Mouse (Mus musculus) lung, adult 10 weeks (tissue): ENCODE data around the gene Kdelr3. TPM values are rescaled to one million over a fixed set of nuclear protein-coding genes. Genes with fewer than 3 reads are reported as not detected.

ENCODE experiments used
- polyA plus RNA-seq: library from polyadenylated mRNA; stranded (reverse); fragments of 350-450 nt; fragmentation: Illumina TruSeq; extraction: RNeasy Lipid Tissue Mini Kit (QIAGEN cat#74804); gene quantifications from one replicate; pipeline ENCODE4 v1.2.3, GENCODE M21; 2014; ENCODE audit warnings: low read depth, low replicate concordance; ENCODE audit not compliant: insufficient read depth

Gene Kdelr3
- polyA plus RNA-seq: 17.2 TPM

DNA sequence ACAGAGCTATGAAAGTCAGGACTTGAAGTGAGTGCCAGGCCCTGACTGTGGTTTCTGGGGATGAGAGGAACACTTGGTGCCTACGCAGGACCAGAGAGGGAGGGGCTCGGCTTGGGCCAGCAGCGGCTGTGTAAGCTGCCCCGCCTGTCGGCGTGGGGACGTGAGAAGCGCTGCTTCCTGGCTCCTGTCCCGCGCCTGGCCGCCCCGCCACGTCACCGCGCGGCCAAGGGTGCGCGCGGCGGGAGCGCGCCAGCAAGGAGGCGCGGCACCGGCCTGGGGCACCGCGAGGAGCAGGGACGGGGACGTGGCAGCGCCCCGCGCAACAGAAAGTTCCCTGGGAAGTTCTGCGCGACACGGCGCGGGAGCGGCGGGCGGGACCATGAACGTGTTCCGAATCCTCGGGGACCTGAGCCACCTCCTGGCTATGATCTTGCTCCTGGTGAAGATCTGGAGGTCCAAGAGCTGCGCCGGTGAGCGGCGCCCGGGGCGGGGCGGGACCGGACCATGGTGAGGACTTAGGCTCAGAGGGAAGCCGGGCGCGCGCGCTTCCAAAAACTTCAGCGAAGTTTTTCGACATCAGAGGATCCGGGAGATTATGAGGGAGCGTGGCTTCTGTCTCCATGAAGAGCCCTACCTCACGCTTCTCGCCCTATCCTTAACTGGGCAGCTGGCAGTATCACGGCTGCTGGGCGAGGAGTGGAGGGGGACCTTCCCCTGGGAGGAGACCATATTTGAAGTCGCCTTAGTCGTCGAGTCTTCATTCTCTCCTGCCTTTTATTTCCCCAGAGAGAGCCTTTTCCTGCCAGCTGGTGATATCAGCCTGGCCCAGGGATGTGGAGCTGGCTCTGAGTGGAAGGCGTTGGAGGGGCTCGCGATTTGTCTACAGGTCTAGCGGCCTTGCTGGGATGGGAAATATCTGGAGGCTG lies at the start of gene Kdelr3:
TSS of gene Kdelr3 (plus strand) at position 241 of the 926 bp plus-strand sequence.

GRCm38 (mm10) chr15:79504707-79505452 lies 11.3 kb upstream of the Kdelr3 start, which contains the start of gene Kcnj4:
Gene Kcnj4, minus strand, starts transcription at chr15:79505241.

GRCm38 (mm10) chr15:79546410-79547288 lies 30.4 kb downstream of the Kdelr3 start, which contains the start of gene Ddx17:
Gene Ddx17, minus strand, starts transcription at chr15:79546741.

Other genes starting within 250 kb of the Kdelr3 start
- 0.62 TPM for gene Baiap2l2, start 230.9 kb upstream of the Kdelr3 start, polyA plus RNA-seq
- 6.3 TPM for gene Pla2g6, start 188.0 kb upstream of the Kdelr3 start, polyA plus RNA-seq
- 20.4 TPM for gene Maff, start 169.8 kb upstream of the Kdelr3 start, polyA plus RNA-seq
- 50.1 TPM for gene Tmem184b, start 112.8 kb upstream of the Kdelr3 start, polyA plus RNA-seq
- gene Csnk1e, start 60.8 kb upstream of the Kdelr3 start, polyA plus RNA-seq: 43.2 TPM
- not detected for gene Kcnj4, start 11.2 kb upstream of the Kdelr3 start, polyA plus RNA-seq
- 82.4 TPM for gene Ddx17, start 30.3 kb downstream of the Kdelr3 start, polyA plus RNA-seq
- gene Dmc1, start 88.7 kb downstream of the Kdelr3 start, polyA plus RNA-seq: 0.50 TPM
- 1.6 TPM for gene Fam227a, start 142.5 kb downstream of the Kdelr3 start, polyA plus RNA-seq
- gene Cby1, start 142.8 kb downstream of the Kdelr3 start, polyA plus RNA-seq: 27.9 TPM
- 128 TPM for gene Tomm22, start 154.4 kb downstream of the Kdelr3 start, polyA plus RNA-seq
- gene Josd1, start 171.5 kb downstream of the Kdelr3 start, polyA plus RNA-seq: 12.8 TPM
- gene Gtpbp1, start 174.4 kb downstream of the Kdelr3 start, polyA plus RNA-seq: 15.3 TPM
- 45.6 TPM for gene Sun2, start 226.1 kb downstream of the Kdelr3 start, polyA plus RNA-seq